Mouse (Mus musculus): ENCODE measurements around the gene Pmp22. TPM values are rescaled to one million over a fixed set of nuclear protein-coding genes. Genes with fewer than 3 reads are reported as not detected.
A peak's percentile ranks its signal among the peaks of the same experiment; 100 is the strongest.

Pmp22 gene
- 10 to 100 TPM; 19.4 to 22.0 TPM for total RNA-seq (2021)

GRCm38 (mm10) chr11:63128784-63129183 is at the start of gene Pmp22:
Gene Pmp22, plus strand, starts transcription at chr11:63128982.
- no peak for DNase-seq

- DNase-seq = no peak
Measured at GRCm38 (mm10) chr11:63084536-63084935, 44.2 kb upstream of the Pmp22 start.

- no peak for DNase-seq
Measured at GRCm38 (mm10) chr11:63088672-63089071, 40.1 kb upstream of the Pmp22 start.

- DNase-seq = no peak
Measured at GRCm38 (mm10) chr11:63090210-63090609, 38.6 kb upstream of the Pmp22 start.

GRCm38 (mm10) chr11:63090986-63091385 is 37.8 kb upstream of the Pmp22 start:
- no peak for DNase-seq

- DNase-seq = no peak
Measured at GRCm38 (mm10) chr11:63092271-63092670, 36.5 kb upstream of the Pmp22 start.

- no peak for DNase-seq
Measured at GRCm38 (mm10) chr11:63093601-63094000, 35.2 kb upstream of the Pmp22 start.

GRCm38 (mm10) chr11:63094496-63094895 is 34.3 kb upstream of the Pmp22 start:
- no peak for DNase-seq

GRCm38 (mm10) chr11:63098016-63098415 is 30.8 kb upstream of the Pmp22 start:
- no peak for DNase-seq

GRCm38 (mm10) chr11:63099390-63099789 is 29.4 kb upstream of the Pmp22 start:
- DNase-seq = no peak

GRCm38 (mm10) chr11:63103256-63103655 is 25.5 kb upstream of the Pmp22 start:
- DNase-seq = peak; percentile 8 to 9

GRCm38 (mm10) chr11:63104026-63104425 is 24.8 kb upstream of the Pmp22 start:
- no peak for DNase-seq

GRCm38 (mm10) chr11:63109230-63109775 is 19.5 kb upstream of the Pmp22 start:
- DNase-seq = no peak

- no peak for DNase-seq
Measured at GRCm38 (mm10) chr11:63110329-63110728, 18.5 kb upstream of the Pmp22 start.

- DNase-seq = no peak
Measured at GRCm38 (mm10) chr11:63114807-63115641, 13.8 kb upstream of the Pmp22 start.

- DNase-seq = no peak
Measured at GRCm38 (mm10) chr11:63116652-63117051, 12.1 kb upstream of the Pmp22 start.

GRCm38 (mm10) chr11:63117266-63117665 is 11.5 kb upstream of the Pmp22 start:
- DNase-seq = no peak

- no peak for DNase-seq
Measured at GRCm38 (mm10) chr11:63119791-63120190, 9.0 kb upstream of the Pmp22 start.

- DNase-seq = no peak
Measured at GRCm38 (mm10) chr11:63122249-63122648, 6.5 kb upstream of the Pmp22 start.

GRCm38 (mm10) chr11:63122776-63123350 is 5.9 kb upstream of the Pmp22 start:
- DNase-seq = no peak

- no peak for DNase-seq
Measured at GRCm38 (mm10) chr11:63124316-63124715, 4.5 kb upstream of the Pmp22 start.

- no peak for DNase-seq
Measured at GRCm38 (mm10) chr11:63125832-63126456, 2.8 kb upstream of the Pmp22 start.

GRCm38 (mm10) chr11:63126976-63127375 is 1.8 kb upstream of the Pmp22 start:
- DNase-seq = no peak
